Mouse (Mus musculus): ENCODE measurements around the gene Robo3. TPM values are rescaled to one million over a fixed set of nuclear protein-coding genes. Genes with fewer than 3 reads are reported as not detected.

Robo3 gene
- polyA plus RNA-seq, 1 experiment, result 66.5 TPM

DNA sequence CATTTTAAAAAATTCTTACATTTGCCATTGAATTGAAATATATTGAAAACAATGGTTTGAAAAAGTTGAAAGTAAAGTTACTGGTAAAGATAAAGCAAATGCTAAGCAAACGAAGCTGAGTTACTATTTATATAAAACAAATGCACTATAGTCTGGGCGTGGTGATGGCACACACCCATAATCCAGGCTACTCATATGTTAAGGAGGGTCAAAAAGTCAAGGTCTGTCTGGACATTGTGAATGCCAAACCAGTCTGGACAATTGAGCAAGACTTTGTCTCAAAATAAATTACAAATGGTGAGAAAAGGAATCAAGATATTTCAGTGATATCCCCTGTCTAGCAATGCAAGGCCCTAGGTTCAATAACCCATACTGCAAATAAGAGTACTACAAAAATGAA is 42.2 kb downstream of the Robo3 start:
- Histone ChIP-seq H3K27ac (ENCODE audit: insufficient read depth, low read length) (no peak overlapping the region), H3K4me3 (ENCODE audit: insufficient read depth, low read length) (no peak overlapping the region), H3K4me1 (ENCODE audit: control insufficient read depth, insufficient read depth, low read length) (no peaks in the 10 kb centered on the region)
- TF ChIP-seq POLR2A (IDR thresholded peaks at IDR 0.05; ENCODE audit: extremely low read depth, insufficient read depth, low read length) (no peak), CTCF (IDR thresholded peaks at IDR 0.05; ENCODE audit: extremely low read depth, insufficient read depth, low read length) (no peak)

DNA sequence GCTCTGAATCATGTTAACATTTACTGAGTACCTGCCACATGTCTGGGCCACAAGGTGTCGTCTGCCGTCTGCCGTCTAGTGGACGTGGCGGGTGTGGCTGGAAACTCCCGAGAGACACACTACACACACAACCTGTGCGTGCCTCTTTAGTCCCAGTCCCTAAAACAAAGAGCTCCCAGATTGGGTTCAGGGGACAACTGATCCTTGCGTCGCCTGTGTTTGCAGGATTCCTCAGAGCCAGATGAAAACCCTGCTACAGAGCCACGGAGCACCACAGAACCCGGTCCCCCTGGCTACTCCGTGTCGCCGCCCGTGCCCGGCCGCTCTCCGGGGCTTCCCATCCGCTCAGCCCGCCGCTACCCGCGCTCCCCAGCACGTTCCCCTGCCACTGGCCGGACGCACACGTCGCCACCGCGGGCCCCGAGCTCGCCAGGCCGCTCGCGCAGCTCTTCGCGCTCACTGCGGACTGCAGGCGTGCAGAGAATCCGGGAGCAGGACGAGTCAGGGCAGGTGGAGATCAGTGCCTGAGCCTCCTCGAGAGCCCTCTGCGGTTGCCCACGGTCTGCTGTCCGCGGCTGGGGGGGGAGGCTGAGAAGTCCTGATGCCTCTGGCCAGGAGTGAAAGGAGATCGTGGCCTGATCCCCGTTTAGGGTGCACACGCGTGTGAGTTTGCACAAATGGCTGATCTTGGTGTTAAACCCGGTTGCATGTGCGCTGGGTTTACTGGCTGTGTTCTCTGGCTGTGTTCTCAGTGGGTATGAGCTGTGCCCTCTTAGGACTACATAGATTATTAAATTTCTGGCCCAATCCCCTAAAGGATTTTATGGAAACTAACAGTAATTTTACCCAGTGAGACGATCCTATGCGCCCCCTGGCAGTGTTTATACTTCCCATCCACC is 48.5 kb downstream of the Robo3 start:
- Histone ChIP-seq H3K27ac (ENCODE audit: insufficient read depth, low read length) (no peak overlapping the region), H3K4me1 (ENCODE audit: control insufficient read depth, insufficient read depth, low read length) (no peaks in the 10 kb centered on the region), H3K4me3 (ENCODE audit: insufficient read depth, low read length) (peak overlapping the region; percentile 28)
- TF ChIP-seq CTCF (IDR thresholded peaks at IDR 0.05; ENCODE audit: extremely low read depth, insufficient read depth, low read length) (0 out of 2 replicates have a peak, but pooled peaks have one; percentile 28), POLR2A (IDR thresholded peaks at IDR 0.05; ENCODE audit: extremely low read depth, insufficient read depth, low read length) (0 out of 2 replicates have a peak, but pooled peaks have one; percentile 9)

DNA sequence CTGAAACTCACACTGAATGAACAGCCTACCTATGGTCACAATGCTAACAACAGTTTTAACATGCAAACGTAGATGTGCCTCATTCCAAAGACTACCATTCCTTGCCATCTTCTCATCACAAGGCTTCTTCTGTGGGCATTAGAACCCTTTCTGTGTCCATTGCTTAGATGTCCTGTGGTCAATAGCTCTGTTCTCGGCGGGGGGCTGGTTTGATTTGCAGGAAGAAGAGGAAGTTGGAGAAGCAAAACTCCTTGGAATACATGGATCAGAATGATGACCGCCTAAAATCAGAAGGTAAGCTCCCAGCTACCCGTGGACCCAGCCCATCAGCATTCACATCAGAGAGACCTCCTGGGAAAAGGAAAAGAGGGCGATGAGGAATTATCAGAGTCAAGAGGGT is 49.9 kb downstream of the Robo3 start:
- no peak overlapping the region for H3K27ac ChIP-seq (ENCODE audit: insufficient read depth, low read length)
- TF ChIP-seq POLR2A (IDR thresholded peaks at IDR 0.05; ENCODE audit: extremely low read depth, insufficient read depth, low read length), result no peak
- TF ChIP-seq CTCF (IDR thresholded peaks at IDR 0.05; ENCODE audit: extremely low read depth, insufficient read depth, low read length), result no peak

DNA sequence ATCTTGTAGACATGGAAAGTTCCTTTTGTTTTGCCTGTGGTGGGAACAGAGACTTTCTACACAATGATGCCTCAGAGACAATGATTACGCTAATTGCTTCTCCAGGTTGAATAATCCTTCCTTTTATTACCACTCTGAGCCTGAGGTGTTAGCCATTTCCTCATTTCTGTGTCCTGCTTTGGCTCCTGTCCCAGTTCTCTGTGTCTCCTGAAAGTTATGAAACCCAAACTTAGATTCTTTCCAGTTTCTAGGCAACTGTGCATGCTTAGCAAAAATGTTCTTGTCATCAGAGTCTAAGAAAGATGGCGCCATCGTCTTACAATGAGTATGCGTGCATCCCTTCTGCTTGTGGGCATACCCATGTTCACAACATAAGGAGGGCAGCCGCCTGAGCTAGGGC is 57.3 kb downstream of the Robo3 start:
- Histone ChIP-seq H3K4me1 (ENCODE audit: control insufficient read depth, insufficient read depth, low read length) (peaks cover 1% of the 10 kb centered on the region; the same call in 1 of the 2 replicates), H3K27ac (ENCODE audit: insufficient read depth, low read length) (no peak overlapping the region), H3K4me3 (ENCODE audit: insufficient read depth, low read length) (no peak overlapping the region)
- TF ChIP-seq CTCF (IDR thresholded peaks at IDR 0.05; ENCODE audit: extremely low read depth, insufficient read depth, low read length) (no peak), POLR2A (IDR thresholded peaks at IDR 0.05; ENCODE audit: extremely low read depth, insufficient read depth, low read length) (no peak)

More for the DNA sequence above, 49.9 kb downstream of the Robo3 start:
- H3K4me3 ChIP-seq (ENCODE audit: insufficient read depth, low read length), result no peak overlapping the region
- no peaks in the 10 kb centered on the region for H3K4me1 ChIP-seq (ENCODE audit: control insufficient read depth, insufficient read depth, low read length)

DNA sequence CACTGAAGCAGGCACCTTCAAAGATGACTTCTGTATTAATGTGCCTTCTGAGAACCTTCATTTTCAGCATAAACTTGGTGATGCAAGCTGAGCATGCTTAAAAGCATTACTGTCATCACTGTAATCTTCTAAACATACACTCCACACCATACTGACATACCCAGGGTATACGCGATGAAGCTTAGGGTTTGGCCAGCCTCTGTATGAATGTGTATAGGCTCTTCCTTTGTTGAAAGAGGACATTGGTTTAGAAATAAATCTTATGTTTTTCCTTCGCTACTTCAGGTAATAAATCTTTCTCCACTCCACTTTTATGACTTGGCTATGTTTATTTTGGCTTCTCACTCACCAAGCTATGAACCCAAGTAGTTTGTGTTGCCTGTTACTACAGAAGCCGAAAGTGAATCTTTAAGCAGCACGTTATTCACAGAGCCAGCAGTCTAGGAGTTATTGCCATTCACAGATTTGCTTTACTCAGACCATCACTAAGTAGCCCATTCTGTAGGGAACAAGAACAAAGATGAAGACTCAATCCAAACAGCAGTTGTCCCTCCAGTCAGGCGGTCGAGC is 61.7 kb downstream of the Robo3 start:
- H3K27ac ChIP-seq (ENCODE audit: insufficient read depth, low read length), result no peak overlapping the region
- peaks cover 1% of the 10 kb centered on the region; the same call in 1 of the 2 replicates for H3K4me1 ChIP-seq (ENCODE audit: control insufficient read depth, insufficient read depth, low read length)
- no peak overlapping the region for H3K4me3 ChIP-seq (ENCODE audit: insufficient read depth, low read length)
- TF ChIP-seq POLR2A (IDR thresholded peaks at IDR 0.05; ENCODE audit: extremely low read depth, insufficient read depth, low read length) (no peak), CTCF (IDR thresholded peaks at IDR 0.05; ENCODE audit: extremely low read depth, insufficient read depth, low read length) (no peak)

DNA sequence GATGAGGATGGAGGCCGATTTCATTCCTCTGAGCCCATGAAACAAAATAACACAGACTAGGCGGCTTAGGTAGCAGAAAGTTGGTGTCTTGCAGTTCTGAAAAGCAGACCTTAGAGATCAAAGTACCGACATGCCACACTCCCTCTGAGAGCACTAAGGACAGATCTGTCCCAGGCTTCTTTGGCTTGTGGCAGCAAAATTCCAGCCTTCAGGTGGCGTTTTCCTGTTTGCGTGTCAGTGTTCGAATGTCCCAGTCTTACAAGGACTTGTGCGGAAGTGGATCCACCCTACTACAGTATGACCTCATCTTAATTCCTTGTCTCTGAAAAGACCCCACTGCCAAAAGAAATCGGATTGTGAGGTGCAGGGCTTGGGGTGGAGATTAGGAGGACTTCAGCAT is 64.2 kb downstream of the Robo3 start:
- TF ChIP-seq POLR2A (IDR thresholded peaks at IDR 0.05; ENCODE audit: extremely low read depth, insufficient read depth, low read length) (no peak), CTCF (IDR thresholded peaks at IDR 0.05; ENCODE audit: extremely low read depth, insufficient read depth, low read length) (no peak)
- H3K4me1 ChIP-seq (ENCODE audit: control insufficient read depth, insufficient read depth, low read length), result peaks cover 2% of the 10 kb centered on the region; the same call in 1 of the 2 replicates
- peak overlapping the region; percentile 51 for H3K4me3 ChIP-seq (ENCODE audit: insufficient read depth, low read length)
- H3K27ac ChIP-seq (ENCODE audit: insufficient read depth, low read length), result peak overlapping the region; percentile 92

DNA sequence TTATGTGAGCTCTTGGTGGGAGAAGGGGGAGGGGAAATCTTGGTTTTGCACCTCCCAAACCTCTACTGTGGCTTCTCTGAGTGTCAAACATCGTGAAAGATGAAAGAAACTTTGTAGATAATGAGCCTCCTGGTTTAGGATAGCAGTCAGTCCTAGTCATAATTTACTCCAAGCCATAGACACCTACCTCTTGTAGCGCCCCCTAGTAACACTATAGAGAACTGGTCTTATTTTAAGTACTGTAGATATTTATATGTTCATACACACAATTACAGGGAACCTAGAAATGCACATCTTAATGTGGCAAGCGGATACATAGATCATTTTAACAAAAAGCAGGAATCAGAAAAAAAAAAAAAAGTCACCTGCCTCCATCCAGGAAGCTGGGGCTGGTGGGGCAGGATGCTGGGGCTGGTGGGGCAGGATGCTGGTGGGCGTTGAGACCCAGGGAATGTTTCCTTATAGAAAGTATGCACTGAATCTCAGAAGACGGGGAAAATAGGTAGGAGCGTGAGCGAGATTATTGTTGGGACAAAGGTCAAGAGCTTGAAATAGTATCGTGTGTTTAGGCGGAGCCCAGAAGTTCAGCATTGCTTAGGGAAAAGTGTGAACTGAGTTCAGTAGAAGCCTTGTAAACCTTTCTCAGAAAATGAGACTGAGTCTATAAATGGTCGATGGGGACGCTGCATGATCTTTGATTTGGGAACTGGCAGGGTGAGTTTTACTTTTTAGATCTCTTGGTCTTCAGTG is 64.8 kb downstream of the Robo3 start:
- Histone ChIP-seq H3K4me1 (ENCODE audit: control insufficient read depth, insufficient read depth, low read length) (peaks cover 6% of the 10 kb centered on the region; the same call in 1 of the 2 replicates), H3K27ac (ENCODE audit: insufficient read depth, low read length) (peak overlapping the region; percentile 98), H3K4me3 (ENCODE audit: insufficient read depth, low read length) (peak overlapping the region; percentile 51)
- TF ChIP-seq CTCF (IDR thresholded peaks at IDR 0.05; ENCODE audit: extremely low read depth, insufficient read depth, low read length) (no peak), POLR2A (IDR thresholded peaks at IDR 0.05; ENCODE audit: extremely low read depth, insufficient read depth, low read length) (no peak)

DNA sequence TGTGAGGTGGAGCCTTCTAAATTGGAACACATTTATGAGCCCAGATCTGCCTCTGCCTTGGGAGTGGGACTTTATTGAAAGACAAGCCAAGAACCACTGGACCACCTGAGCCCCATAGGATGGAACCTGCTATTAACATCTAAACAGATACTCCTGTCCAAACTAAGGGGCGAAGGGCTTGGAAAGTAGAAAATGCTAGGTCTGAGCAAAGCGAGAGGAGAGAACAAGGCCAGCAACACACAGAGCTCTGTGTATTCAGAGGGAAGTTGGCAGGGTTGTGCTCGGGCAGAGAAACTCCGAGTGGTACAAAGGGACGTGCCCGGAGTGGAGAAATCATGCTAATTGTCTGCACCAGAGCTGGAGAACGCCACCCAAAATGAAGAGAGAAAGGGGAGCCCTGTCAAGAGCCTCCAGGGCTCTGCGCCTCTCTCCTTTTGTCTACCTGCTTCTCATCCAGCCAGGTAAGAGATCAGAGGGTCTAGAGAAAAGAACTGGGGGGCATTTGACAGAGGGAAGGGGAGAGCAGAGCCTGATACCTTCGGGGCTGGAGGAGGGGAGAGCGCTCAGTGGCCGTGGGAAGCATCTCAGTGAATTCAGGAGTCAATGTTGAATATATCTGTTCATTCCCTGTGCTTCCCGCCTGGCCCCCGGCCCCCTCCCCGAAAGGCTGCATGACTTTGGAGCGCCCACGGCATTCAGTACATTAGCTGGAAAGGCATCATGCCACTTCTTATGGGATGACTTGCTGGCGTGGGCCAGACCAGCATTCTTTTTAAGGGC is 65.6 kb downstream of the Robo3 start, which contains the start of gene Hepacam:
Hepacam (plus strand) TSS at position 51 of the 780 bp plus-strand sequence.
- TF ChIP-seq POLR2A (IDR thresholded peaks at IDR 0.05; ENCODE audit: extremely low read depth, insufficient read depth, low read length) (peak; percentile 54; the same call in 1 of the 2 replicates), CTCF (IDR thresholded peaks at IDR 0.05; ENCODE audit: extremely low read depth, insufficient read depth, low read length) (no peak)
- Histone ChIP-seq H3K27ac (ENCODE audit: insufficient read depth, low read length) (peak within 1 kb of the TSS; percentile 98), H3K4me1 (ENCODE audit: control insufficient read depth, insufficient read depth, low read length) (peaks cover 5% of the 10 kb centered on the region; the same call in 1 of the 2 replicates), H3K4me3 (ENCODE audit: insufficient read depth, low read length) (peak within 1 kb of the TSS; percentile 51)

All from cortical plate, adult 2 months (tissue).